Mouse (Mus musculus): Measurements from ENCODE around the gene Clock. TPM values are rescaled to one million over a fixed set of nuclear protein-coding genes. Genes with fewer than 3 reads are reported as not detected.

Clock gene
- polyA plus RNA-seq, 1 experiment from 2014 or later = 11.8 TPM

Other genes with a start within 250 kb of the Clock start
- 23.2 and 27.0 TPM in 2 replicates for gene Srd5a3, start 164.5 kb downstream of the Clock start, polyA plus RNA-seq (2014; fragmentation: Nextera tagmentation; extraction: Ambion mirVana)
- gene Tmem165, start 120.9 kb downstream of the Clock start, polyA plus RNA-seq (2014; fragmentation: Nextera tagmentation; extraction: Ambion mirVana) = 123 and 125 TPM in 2 replicates
- gene Pdcl2, start 26.4 kb upstream of the Clock start, polyA plus RNA-seq (2014; fragmentation: Nextera tagmentation; extraction: Ambion mirVana) = not detected in 2 replicates
- gene Nmu, start 59.0 kb upstream of the Clock start, polyA plus RNA-seq (2014; fragmentation: Nextera tagmentation; extraction: Ambion mirVana) = 0.35 and 0.45 TPM in 2 replicates
- gene Gm7271, start 179.2 kb upstream of the Clock start, polyA plus RNA-seq (2014; fragmentation: Nextera tagmentation; extraction: Ambion mirVana) = 3.7 and 4.9 TPM in 2 replicates
- 48.2 and 50.4 TPM in 2 replicates for gene Exoc1, start 224.5 kb upstream of the Clock start, polyA plus RNA-seq (2014; fragmentation: Nextera tagmentation; extraction: Ambion mirVana)

Measured in embryonic facial prominence, embryonic 11.5 days (tissue).